Mouse (Mus musculus) hindbrain, embryonic 15.5 days (tissue): ENCODE measurements at regions not wholly inside any gene's neighbourhood (a gene's known extent, or its start where the extent isn't known, plus 50 kb on each side); places are given as distances from the start of the nearest gene placed in this dataset.
"Not testable (repeated sequence)": the region's sequence is repeated elsewhere in the genome, so short reads cannot be mapped to it uniquely, and the experiment has no call there.

ENCODE experiments used
- ATAC-seq: fragments of 200-750 bp; cut with Nextera tagmentation; 2 replicates; pipeline ENCODE4 v1.8.0; 2017; ENCODE audit warnings: low read depth, moderate number of reproducible peaks, moderate TSS enrichment; ENCODE audit not compliant: low FRiP score
- H3K27ac ChIP-seq: fragments of 300-500 bp; sonication (generic); replicated peaks from 2 replicates; pipeline ENCODE4 v1.5.1; 2015; ENCODE audit warnings: mild to moderate bottlenecking, inconsistent platforms
- H3K27me3 ChIP-seq: fragments of 300-500 bp; sonication (generic); 2 replicates; pipeline ENCODE4 v1.6.1; 2015; ENCODE audit warnings: control low read depth, inconsistent platforms
- H3K36me3 ChIP-seq: fragments of 300-500 bp; sonication (generic); 2 replicates; pipeline ENCODE4 v1.6.1; 2015; ENCODE audit warnings: control low read depth, inconsistent platforms
- H3K4me1 ChIP-seq: fragments of 300-500 bp; sonication (generic); replicated peaks from 2 replicates; pipeline ENCODE4 v1.6.1; 2015; ENCODE audit warnings: control low read depth, inconsistent platforms
- H3K4me2 ChIP-seq: fragments of 300-500 bp; sonication (generic); 2 replicates; pipeline ENCODE4 v1.6.1; 2015; ENCODE audit warnings: moderate library complexity, mild to moderate bottlenecking, inconsistent platforms
- H3K4me3 ChIP-seq: fragments of 300-500 bp; sonication (generic); 2 replicates; pipeline ENCODE4 v1.5.1; 2015; ENCODE audit warnings: mild to moderate bottlenecking, inconsistent platforms
- H3K9ac ChIP-seq: fragments of 300-500 bp; sonication (generic); 2 replicates; pipeline ENCODE4 v1.6.1; 2015; ENCODE audit warnings: inconsistent platforms
- H3K9me3 ChIP-seq: fragments of 300-500 bp; sonication (generic); 2 replicates; pipeline ENCODE4 v1.6.1; 2016; ENCODE audit warnings: control low read depth, inconsistent platforms
- WGBS: fragments of 180-500 bp; shearing (Covaris S2); methylation state at CpG from one replicate; pipeline ENCODE4 v1.1.7; 2015; 5-methylcytosine and 5-hydroxymethylcytosine counted together

GRCm38 (mm10) chr8:19976461-19976860 lies 73.3 kb downstream of the Gm31371 start:
- not testable (repeated sequence) for H3K4me1 ChIP-seq, H3K9ac ChIP-seq, H3K4me3 ChIP-seq, H3K36me3 ChIP-seq, ATAC-seq, H3K9me3 ChIP-seq, H3K4me2 ChIP-seq, H3K27ac ChIP-seq, H3K27me3 ChIP-seq

DNA sequence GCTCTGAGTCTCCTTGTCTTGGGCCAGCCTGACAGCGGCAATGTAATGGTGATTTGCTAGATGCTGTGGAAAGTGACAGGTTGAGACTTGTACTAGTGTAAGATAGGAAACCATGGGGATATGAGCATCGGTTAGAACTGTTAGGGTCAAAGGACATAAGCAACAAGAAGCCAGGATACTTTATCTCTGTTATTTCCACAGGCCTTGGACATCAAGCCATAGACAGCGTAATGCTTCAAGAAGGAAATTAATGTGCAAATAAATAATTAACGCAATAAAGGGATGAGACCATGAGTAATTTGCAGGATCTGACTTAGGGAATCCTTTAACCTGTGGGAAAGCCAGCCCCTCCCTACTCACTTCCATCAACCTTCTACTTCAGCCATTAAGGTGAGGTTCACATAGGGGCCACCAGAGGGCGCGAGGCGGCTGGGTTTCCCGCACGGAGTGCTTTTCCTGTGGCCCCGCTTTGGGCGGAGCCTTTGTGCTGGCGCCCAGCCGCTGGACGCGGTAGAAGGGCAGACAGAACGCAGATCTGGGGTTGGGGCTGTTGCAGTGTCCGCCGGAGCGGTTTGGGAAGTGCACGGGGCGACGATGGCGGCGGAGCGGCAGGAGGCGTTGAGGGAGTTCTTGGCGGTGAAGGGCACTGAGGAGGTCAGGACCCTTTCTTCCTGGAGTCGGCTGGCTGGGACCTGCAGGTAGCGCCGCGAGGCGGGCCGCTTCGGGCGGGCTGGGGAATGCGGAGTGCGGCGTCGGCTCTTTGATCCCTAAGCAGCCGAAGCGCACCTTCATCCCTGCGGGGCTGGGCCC lies 76.5 kb downstream of the Gm31371 start:
- Histone ChIP-seq H3K4me3 (peak overlapping the region; percentile 55), H3K4me1 (peaks cover 6% of the 10 kb centered on the region; the same call in 1 of the 2 replicates), H3K36me3 (no peaks in the 10 kb centered on the region), H3K9me3 (peaks cover 11% of the 10 kb centered on the region; the same call in 1 of the 2 replicates), H3K9ac (peak overlapping the region; percentile 53), H3K4me2 (peak overlapping the region; percentile 79), H3K27ac (no peak overlapping the region), H3K27me3 (no peaks in the 10 kb centered on the region)
- ATAC-seq: peak; percentile 93
- WGBS: 8% methylated on average over 42 of the region's 42 CpGs

DNA sequence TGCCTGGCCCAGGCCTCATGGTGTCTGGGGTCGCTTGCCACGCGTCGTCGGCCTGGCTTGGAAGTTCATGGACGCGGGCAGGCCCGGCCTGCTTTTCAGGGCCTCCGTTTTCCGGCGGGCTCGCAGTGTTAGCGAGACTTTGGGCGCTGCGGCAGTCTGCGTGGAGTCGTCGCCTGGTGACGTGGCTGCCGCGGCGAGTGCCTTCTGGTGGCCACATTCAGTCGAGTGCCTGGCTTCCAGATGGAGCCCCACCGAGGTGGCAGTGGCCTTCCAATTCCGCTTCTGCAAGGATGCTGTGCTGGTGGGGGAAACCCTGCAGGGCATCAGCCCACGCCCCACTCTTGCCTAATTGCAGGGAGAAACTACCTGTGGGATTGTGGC lies 77.1 kb downstream of the Gm31371 start:
- 26% methylated on average over 26 of the region's 26 CpGs for WGBS
- H3K4me3 ChIP-seq: peak overlapping the region; percentile 55
- H3K36me3 ChIP-seq, H3K4me1 ChIP-seq, H3K27me3 ChIP-seq, H3K27ac ChIP-seq: not testable (repeated sequence)
- H3K9me3 ChIP-seq: peaks cover 11% of the 10 kb centered on the region; the same call in 1 of the 2 replicates
- peak overlapping the region; percentile 79 for H3K4me2 ChIP-seq
- peak overlapping the region; percentile 53 for H3K9ac ChIP-seq
- peak; percentile 48; the same call in 1 of the 2 replicates for ATAC-seq

GRCm38 (mm10) chr8:20008106-20008505 lies 104.9 kb downstream of the Gm31371 start:
- WGBS: 81% methylated on average over 3 of the region's 3 CpGs
- not testable (repeated sequence) for H3K4me2 ChIP-seq, H3K36me3 ChIP-seq, H3K9ac ChIP-seq, H3K4me1 ChIP-seq, H3K4me3 ChIP-seq, ATAC-seq, H3K27ac ChIP-seq, H3K9me3 ChIP-seq, H3K27me3 ChIP-seq

- H3K27me3 ChIP-seq, H3K4me1 ChIP-seq, H3K36me3 ChIP-seq, H3K9ac ChIP-seq, H3K4me3 ChIP-seq, H3K27ac ChIP-seq, H3K4me2 ChIP-seq, H3K9me3 ChIP-seq, ATAC-seq: not testable (repeated sequence)
- WGBS: 72% methylated on average over 8 of the region's 8 CpGs
Measured at GRCm38 (mm10) chr8:20010947-20011346, 107.8 kb downstream of the Gm31371 start.

GRCm38 (mm10) chr8:20013278-20013677 lies 110.1 kb downstream of the Gm31371 start:
- not testable (repeated sequence) for H3K36me3 ChIP-seq, ATAC-seq, H3K9ac ChIP-seq, H3K4me2 ChIP-seq, H3K4me3 ChIP-seq, H3K9me3 ChIP-seq, H3K27me3 ChIP-seq, H3K4me1 ChIP-seq, H3K27ac ChIP-seq
- WGBS: 79% methylated on average over 7 of the region's 7 CpGs

- not testable (repeated sequence) for H3K9ac ChIP-seq, H3K4me3 ChIP-seq, H3K36me3 ChIP-seq, H3K4me2 ChIP-seq, H3K27ac ChIP-seq, H3K4me1 ChIP-seq, H3K27me3 ChIP-seq, H3K9me3 ChIP-seq, ATAC-seq
- WGBS: 78% methylated on average over 5 of the region's 5 CpGs
Measured at GRCm38 (mm10) chr8:20014451-20015130, 111.4 kb downstream of the Gm31371 start.

DNA sequence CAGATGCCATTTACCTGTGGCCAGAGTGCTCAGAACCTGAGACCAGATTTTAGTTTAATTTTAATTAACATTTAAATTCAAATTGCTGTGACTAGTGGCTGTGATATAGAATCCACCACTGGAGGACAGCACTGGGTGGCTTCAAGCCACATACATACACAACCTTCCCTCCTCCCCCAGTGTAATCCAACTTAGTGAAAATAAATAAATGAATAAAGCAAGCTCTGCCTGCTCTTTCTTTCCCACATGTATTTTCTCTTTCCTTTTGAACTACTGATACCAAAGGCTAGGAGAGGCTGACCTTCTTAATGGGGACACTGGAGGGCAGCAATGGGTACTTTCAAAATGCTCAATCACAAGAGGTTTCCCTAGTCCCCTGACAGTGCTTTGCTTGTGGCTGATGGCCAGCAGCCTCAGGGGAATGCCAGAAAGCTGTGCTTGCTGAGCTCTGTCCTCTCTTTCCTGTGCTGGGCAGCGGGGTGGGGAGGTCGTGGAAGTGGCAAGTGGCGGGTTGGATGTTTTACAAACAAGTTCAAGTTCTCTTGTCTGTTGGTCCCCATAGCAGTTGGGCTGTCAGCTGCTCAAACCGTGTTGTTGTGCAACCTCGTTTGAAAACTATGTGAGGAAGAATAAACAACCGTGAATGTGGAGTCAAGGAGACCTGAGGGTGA lies 112.4 kb downstream of the Gm31371 start:
- not testable (repeated sequence) for H3K4me2 ChIP-seq, H3K36me3 ChIP-seq, H3K9ac ChIP-seq, H3K27ac ChIP-seq, H3K9me3 ChIP-seq, H3K27me3 ChIP-seq, H3K4me3 ChIP-seq, H3K4me1 ChIP-seq, ATAC-seq
- 90% methylated on average over 6 of the region's 6 CpGs for WGBS

DNA sequence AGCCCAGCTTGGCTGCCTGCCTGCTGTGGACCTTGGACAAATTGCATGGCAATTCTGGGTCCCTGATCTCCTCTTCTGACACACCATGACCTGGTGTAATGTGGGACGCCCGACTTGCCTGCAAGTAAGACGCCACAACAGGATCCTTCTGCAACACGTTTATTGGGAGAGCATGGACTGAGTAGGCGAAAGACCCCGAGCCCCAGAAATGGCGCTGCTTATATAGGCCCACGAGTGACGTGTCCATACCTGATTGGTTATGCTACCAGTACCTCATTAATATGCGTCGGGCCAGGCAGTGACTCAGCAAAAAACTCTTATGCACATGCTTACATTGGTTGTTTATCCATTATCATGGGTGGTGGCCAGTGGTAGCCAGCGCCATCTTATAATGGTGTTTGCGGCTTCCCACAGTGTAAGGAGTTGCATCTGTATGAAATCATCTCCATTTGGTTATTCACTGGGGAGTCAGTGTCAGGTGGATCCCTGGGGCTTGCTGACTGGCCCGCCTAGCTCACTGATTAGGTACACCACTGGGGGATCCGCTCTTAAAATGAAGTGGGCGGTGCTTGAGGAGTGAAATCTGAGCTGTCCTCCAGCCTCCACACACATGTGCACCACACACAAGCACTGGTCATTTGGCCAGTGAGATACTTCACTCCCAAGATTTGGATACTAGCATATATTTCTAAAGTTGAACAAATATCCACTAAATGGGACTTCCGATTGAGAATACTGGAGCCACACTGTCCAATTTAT lies 113.1 kb downstream of the Gm31371 start:
- not testable (repeated sequence) for H3K36me3 ChIP-seq, H3K27ac ChIP-seq, H3K4me1 ChIP-seq, ATAC-seq, H3K27me3 ChIP-seq, H3K4me2 ChIP-seq, H3K9ac ChIP-seq, H3K4me3 ChIP-seq, H3K9me3 ChIP-seq
- 87% methylated on average over 17 of the region's 17 CpGs for WGBS

DNA sequence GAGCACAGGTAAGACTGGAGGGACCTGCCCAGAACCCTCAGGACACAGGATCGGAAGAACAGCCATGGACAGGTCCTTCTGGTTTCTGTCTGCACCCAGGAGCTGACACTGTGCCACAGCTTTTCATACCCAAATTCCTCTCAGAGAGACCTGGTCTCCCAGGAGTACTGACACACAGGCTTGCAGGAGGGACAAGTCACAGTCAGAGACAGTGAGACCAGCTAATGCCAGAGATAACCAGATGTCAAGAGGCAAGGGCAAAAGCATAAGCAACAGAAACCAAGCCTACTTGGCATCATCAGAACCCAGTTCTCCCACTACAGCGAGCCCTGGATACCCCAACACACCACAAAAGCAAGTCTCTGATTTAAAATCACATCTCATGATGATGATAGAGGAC lies 122.3 kb downstream of the Gm31371 start:
- not testable (repeated sequence) for ATAC-seq, H3K9ac ChIP-seq, H3K36me3 ChIP-seq, H3K9me3 ChIP-seq, H3K4me2 ChIP-seq, H3K27me3 ChIP-seq, H3K4me1 ChIP-seq, H3K27ac ChIP-seq, H3K4me3 ChIP-seq
- WGBS: 62% methylated on average over 1 of the region's 2 CpGs

GRCm38 (mm10) chr8:20027956-20028355 lies 124.8 kb downstream of the Gm31371 start:
- WGBS: 71% methylated on average over 2 of the region's 2 CpGs
- not testable (repeated sequence) for ATAC-seq, H3K36me3 ChIP-seq, H3K27me3 ChIP-seq, H3K4me3 ChIP-seq, H3K9ac ChIP-seq, H3K9me3 ChIP-seq, H3K27ac ChIP-seq, H3K4me1 ChIP-seq, H3K4me2 ChIP-seq

DNA sequence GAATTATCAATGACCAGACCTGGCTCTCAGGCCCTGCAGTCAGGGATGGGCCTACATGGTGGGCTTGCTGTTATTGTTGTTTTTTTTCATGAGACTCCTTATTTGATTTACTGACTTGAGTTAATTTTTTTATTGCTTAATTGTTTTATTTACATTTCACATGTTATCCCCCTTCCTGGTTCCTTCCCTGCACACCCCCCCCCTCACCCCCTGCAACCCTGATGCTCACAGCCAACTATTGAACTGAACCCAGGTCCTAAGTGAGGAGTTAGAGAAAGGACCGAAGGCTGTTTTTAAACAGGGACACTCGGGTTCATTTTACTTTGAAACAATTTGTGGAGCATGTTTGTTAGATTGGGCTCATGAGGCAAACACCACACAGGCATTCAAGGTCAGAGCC lies 126.9 kb downstream of the Gm31371 start:
- H3K4me1 ChIP-seq, H3K9me3 ChIP-seq, H3K27me3 ChIP-seq, H3K4me3 ChIP-seq, H3K36me3 ChIP-seq, ATAC-seq, H3K9ac ChIP-seq, H3K4me2 ChIP-seq, H3K27ac ChIP-seq: not testable (repeated sequence)
- 88% methylated on average over 2 of the region's 2 CpGs for WGBS
